Mouse (Mus musculus): ENCODE measurements around the gene Olfr1532-ps1.
"Not testable (repeated sequence)": the region's sequence is repeated elsewhere in the genome, so short reads cannot be mapped to it uniquely, and the experiment has no call there.

Gene Olfr1532-ps1

DNA sequence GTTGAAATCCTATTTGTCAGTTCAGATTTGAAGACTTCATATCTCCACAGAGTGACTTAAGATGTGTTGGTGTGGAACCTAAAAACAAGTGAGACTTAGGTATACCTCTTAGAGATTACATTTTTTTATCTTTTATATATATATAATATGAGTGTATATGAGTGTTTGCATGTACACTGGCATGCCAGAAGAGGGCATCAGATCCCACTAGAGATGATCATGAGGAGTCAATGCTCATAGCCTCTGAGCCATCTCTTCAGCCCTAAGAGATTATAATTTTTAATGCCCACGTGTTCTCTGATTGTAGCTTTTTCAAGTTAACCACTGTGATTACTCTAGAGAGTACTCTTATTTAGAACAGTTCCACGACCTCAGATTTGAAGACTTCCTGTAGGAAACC is at the start of gene Olfr1532-ps1:
Gene Olfr1532-ps1 (plus strand): TSS at position 326 of the 400 bp plus-strand sequence.
- no peak for DNase-seq (ENCODE audit: low read depth, low spot score)

GRCm38 (mm10) chr7:106862885-106863284 is 44.9 kb upstream of the Olfr1532-ps1 start, which contains the start of gene Olfr704:
Gene Olfr704 (plus strand): TSS chr7:106863185.
- no peak for DNase-seq (ENCODE audit: low read depth, low spot score)

- DNase-seq (ENCODE audit: low read depth, low spot score): no peak
Observed at GRCm38 (mm10) chr7:106876791-106877190, 31.0 kb upstream of the Olfr1532-ps1 start, which contains the start of gene Olfr705. Gene Olfr705 (minus strand): TSS chr7:106876891.

DNA sequence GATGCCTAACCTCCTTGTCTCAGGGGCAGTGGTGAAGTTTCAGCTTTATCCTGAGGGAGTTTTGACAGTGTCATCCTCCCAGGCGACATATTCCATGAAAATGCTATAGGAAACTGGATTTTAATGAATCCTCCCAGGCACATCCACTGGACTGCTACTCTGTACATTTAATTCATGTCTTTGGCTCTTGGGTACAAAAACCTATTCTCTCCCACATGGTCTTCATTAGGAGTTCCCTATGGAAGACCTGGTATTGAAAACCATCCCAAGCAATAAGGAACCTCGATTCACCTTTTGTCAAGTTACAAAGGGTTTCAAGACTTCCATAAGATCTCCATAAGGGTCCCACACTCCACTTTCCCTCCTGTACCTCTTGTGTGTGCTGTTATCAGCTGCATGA is 19.7 kb upstream of the Olfr1532-ps1 start, which contains the start of gene Olfr706:
Gene Olfr706 (minus strand): TSS at position 101 of the 400 bp plus-strand sequence.
- DNase-seq (ENCODE audit: low read depth, low spot score): no peak

DNA sequence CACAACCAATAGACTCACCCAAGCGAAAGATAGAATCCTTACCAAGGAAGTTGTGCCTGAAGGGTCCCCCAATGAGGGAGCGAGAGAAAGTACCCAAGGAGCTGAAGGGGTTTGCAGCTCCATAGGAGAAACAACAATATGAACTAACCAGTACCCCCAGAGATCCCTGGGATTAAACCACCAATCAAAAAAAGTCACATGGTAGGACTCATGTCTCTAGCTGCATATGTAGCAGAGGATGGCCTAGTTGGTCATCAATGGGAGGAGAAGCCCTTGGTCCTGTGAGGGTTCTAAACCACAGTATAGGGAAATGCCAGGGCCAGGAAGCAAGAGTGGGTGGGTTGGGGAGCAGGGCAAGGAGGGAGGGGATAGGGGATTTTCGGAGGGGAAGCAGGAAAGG is 6.7 kb upstream of the Olfr1532-ps1 start, which contains the start of gene Olfr707:
Gene Olfr707 (minus strand): TSS at position 101 of the 400 bp plus-strand sequence.
- not testable (repeated sequence) for DNase-seq (ENCODE audit: low read depth, low spot score)

- DNase-seq (ENCODE audit: low read depth, low spot score): not testable (repeated sequence)
Observed at GRCm38 (mm10) chr7:106920961-106921360, 13.2 kb downstream of the Olfr1532-ps1 start.

DNA sequence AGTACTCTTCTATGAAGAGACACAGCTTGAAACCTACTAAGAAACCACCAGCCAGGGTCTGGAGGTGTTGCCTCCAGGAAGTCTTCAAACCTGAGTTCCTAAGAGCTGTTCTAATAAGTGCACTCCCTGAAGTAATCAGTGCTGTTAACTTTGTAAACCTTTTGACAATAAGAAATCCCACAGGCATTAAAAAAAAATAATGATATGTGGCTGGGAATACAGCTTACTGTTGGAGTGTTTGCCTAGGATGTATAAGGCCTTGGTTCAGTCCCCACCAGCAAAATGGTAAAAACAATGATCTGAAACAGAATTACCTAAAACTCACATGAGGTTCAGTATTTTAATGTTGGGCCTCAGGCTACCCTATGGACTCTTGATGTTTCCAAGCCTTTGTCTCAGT is 24.3 kb downstream of the Olfr1532-ps1 start, which contains the start of gene Olfr709-ps1:
Gene Olfr709-ps1 (minus strand): TSS at position 101 of the 400 bp plus-strand sequence.
- DNase-seq (ENCODE audit: low read depth, low spot score): no peak

GRCm38 (mm10) chr7:106948212-106948611 is 40.4 kb downstream of the Olfr1532-ps1 start, which contains the start of gene Olfr710:
Gene Olfr710 (minus strand): TSS chr7:106948312.
- no peak for DNase-seq (ENCODE audit: low read depth, low spot score)

GRCm38 (mm10) chr7:106963837-106964236 is 56.0 kb downstream of the Olfr1532-ps1 start, which contains the start of gene Olfr6:
Gene Olfr6 (minus strand): TSS chr7:106963937.
- no peak for DNase-seq (ENCODE audit: low read depth, low spot score)

Measured in 3T3-L1 (cell line).